34 mouse cellular contexts compared by ENCODE assay signal in the genomic region with DNA sequence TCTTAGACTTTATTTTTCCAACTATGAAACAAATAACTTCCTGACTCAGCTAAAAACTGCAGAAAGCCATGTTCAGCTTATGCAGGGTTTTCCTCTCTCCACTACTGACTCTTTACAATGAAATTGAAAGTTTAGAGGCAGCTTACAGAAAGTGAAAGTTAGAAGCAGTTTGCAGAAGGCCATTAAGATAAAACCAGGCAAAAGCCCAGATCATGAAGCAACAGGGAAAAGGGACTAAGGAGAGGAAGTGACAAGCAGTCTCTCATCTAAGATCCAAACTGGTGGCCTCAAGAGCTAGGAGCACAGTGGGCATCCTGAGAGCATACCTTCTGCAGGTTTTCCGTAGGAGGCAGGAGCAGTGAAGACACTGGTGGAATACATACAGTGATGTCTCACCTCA.
DNase-seq lines count a peak whose midpoint lies in the region; ATAC-seq lines count a peak whose summit lies in the region.
"Had no signal": no experiment of that assay in that cellular context is flagged by ENCODE, and none has a peak within 500 bp of the region (broad histone marks: within the 10 kb centered on the region; RNA-seq: fewer than 3 reads in every experiment).

No protein-coding gene starts in this region.

- peak; percentile 7 for DNase-seq in heart, adult 8-10 months (ENCODE audit: low spot score)
- DNase-seq in heart, postnatal 25 days (ENCODE audit: low spot score) = no peak
- no peak for DNase-seq in thymus, postnatal 0 days (ENCODE audit: low spot score)
- no peak for DNase-seq in thymus, postnatal 25 days
- no peak for DNase-seq in right cerebral cortex, adult 2 months (ENCODE audit: low spot score in 2 of 2)
- DNase-seq: adrenal gland, postnatal 25 days; B cell, adult 2 months; cerebellum, adult 18-20 months; cerebellum, postnatal 14 days; forebrain, postnatal 0 days; gastrocnemius, postnatal 14 days; heart, postnatal 10 days; kidney, adult 9 months; kidney, postnatal 10 days; layer of hippocampus, adult 9-11 months; liver; lung, postnatal 36 days; midbrain, embryonic 14.5 days; retina, postnatal 1 day; right cerebral cortex, postnatal 25 days; spleen, adult 18-20 months; thymus, postnatal 4 days had no signal

- peak; percentile 18 for ATAC-seq in CD4-positive, CD25-positive, alpha-beta regulatory T cell, adult 4 months
- ATAC-seq in common myeloid progenitor, adult 5-6 weeks (replicated peaks; ENCODE audit: low read depth, poor library complexity, severe bottlenecking) = peak; percentile 78
- ATAC-seq: forebrain, postnatal 0 days; hindbrain, postnatal 0 days; intestine, postnatal 0 days had no signal

- no peaks in the 10 kb centered on the region for H3K36me3 ChIP-seq in megakaryocyte, embryonic 14.5 days (replicated peaks; ENCODE audit: low read length)
- H3K36me3 ChIP-seq: embryonic facial prominence, embryonic 10.5 days; embryonic facial prominence, embryonic 15.5 days; forebrain, embryonic 12.5 days; G1E; heart, embryonic 13.5 days; lung, embryonic 15.5 days; neural tube, embryonic 15.5 days had no signal

- peak overlapping the region; percentile 86 for H3K4me3 ChIP-seq in megakaryocyte, embryonic 14.5 days (replicated peaks)
- H3K4me3 ChIP-seq: embryonic facial prominence, embryonic 10.5 days; embryonic facial prominence, embryonic 15.5 days; forebrain, embryonic 12.5 days; heart, embryonic 13.5 days; lung, embryonic 15.5 days; neural tube, embryonic 15.5 days had no signal

- peaks cover 5% of the 10 kb centered on the region for H3K9me3 ChIP-seq in megakaryocyte, embryonic 14.5 days
- H3K9me3 ChIP-seq: embryonic facial prominence, embryonic 10.5 days; embryonic facial prominence, embryonic 15.5 days; forebrain, embryonic 12.5 days; G1E; heart, embryonic 13.5 days; lung, embryonic 15.5 days; neural tube, embryonic 15.5 days had no signal

- intact Hi-C loops in heart, postnatal 25 days (cut with DNase I) = loop anchor here (10.0 kb wide), 1 partner anchor 223 kb away; no protein-coding TSS in a partner anchor

- H3K27me3 ChIP-seq in megakaryocyte, embryonic 14.5 days (replicated peaks) = no peaks in the 10 kb centered on the region
- H3K27me3 ChIP-seq: embryonic facial prominence, embryonic 15.5 days; forebrain, embryonic 12.5 days; heart, embryonic 13.5 days; lung, embryonic 15.5 days; neural tube, embryonic 15.5 days had no signal

- peaks cover 23% of the 10 kb centered on the region for H3K4me1 ChIP-seq in megakaryocyte, embryonic 14.5 days
- H3K4me1 ChIP-seq: forebrain, embryonic 12.5 days; heart, embryonic 13.5 days had no signal
